8 mouse cellular contexts compared by ENCODE assay signal in the genomic region with DNA sequence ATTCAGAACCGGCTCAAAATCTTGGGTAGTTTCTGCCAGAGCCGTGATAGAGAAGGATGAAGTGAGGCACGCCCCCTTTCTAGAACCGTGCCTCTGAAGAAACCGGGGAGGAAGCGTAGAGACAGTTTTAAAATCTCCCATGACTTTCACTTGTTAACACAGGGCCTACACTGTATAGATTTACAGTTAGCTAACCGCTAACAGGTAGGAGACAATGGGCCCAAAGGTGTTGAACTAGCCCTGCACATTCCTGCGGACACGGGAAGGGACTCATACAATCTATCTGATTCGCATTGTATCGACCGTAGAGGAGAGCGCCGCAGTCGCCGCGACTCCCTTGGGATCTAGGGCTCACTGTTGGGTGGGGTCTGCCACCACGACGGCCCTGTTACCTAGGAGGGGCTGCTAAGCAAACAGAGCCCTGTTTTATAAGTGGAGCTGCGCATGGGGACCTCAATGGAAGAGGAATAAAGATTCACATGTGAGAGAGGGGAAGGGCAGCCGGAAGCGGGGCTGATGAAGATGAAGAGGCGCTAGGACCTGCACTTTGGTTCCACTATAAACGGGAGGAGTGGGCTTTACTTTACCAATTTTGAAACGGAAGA.
DNase-seq lines count a peak whose midpoint lies in the region; ATAC-seq and TF ChIP-seq lines count a peak whose summit lies in the region.

No protein-coding gene starts in this region.

- no peaks in the 10 kb centered on the region for H3K79me2 ChIP-seq in CH12.LX (replicated peaks; ENCODE audit: control insufficient read depth, extremely low read depth, insufficient read depth, poor library complexity, severe bottlenecking)

- TF ChIP-seq CTCF in CH12.LX (conservative IDR thresholded peaks at IDR 0.05 in 1 of 2, IDR thresholded peaks at IDR 0.05 in 1 of 2; ENCODE audit: low read depth in 2 of 2, low read length in 2 of 2): no peak

- peaks cover 22% of the 10 kb centered on the region for H3K4me1 ChIP-seq in heart, embryonic 12.5 days (replicated peaks)
- H3K4me1 ChIP-seq in CH12.LX (ENCODE audit: control insufficient read depth in 1 of 2, insufficient read depth in 2 of 2): peaks cover 2 to 45% of the 10 kb centered on the region in 2 experiments; a peak in 2 of 4 replicates
- H3K4me1 ChIP-seq in liver, embryonic 15.5 days (replicated peaks): peaks cover 83% of the 10 kb centered on the region

- 52% methylated on average over 25 of the region's 25 CpGs for WGBS in heart, embryonic 12.5 days
- WGBS in liver, embryonic 15.5 days (ENCODE audit: insufficient replicate concordance): 49% methylated on average over 25 of the region's 25 CpGs

- no peaks in the 10 kb centered on the region for H3K36me3 ChIP-seq in heart, embryonic 12.5 days
- H3K36me3 ChIP-seq in CH12.LX (replicated peaks in 1 of 2; ENCODE audit: control insufficient read depth in 1 of 2, insufficient read depth in 1 of 2, low read length in 1 of 2): no peaks in the 10 kb centered on the region
- H3K36me3 ChIP-seq in liver, embryonic 15.5 days (replicated peaks): no peaks in the 10 kb centered on the region

- no peak for TF ChIP-seq POLR2A in CH12.LX (IDR thresholded peaks at IDR 0.05; ENCODE audit: low read depth, low read length)

- H3K27ac ChIP-seq in heart, embryonic 12.5 days (ENCODE audit: poor library complexity, severe bottlenecking): no peak overlapping the region
- peak overlapping the region; percentile 10; the same call in 1 of the 2 replicates for H3K27ac ChIP-seq in CH12.LX (ENCODE audit: insufficient read depth, low read depth)
- peak overlapping the region; percentile 92 for H3K27ac ChIP-seq in liver, embryonic 15.5 days (replicated peaks)

- intact Hi-C loops in heart, postnatal 36 days (cut with DNase I): no loop called here

- TF ChIP-seq RAD21 in CH12.LX (IDR thresholded peaks at IDR 0.05; ENCODE audit: low read depth, low read length): no peak; the same call in 1 of the 2 replicates

- no peaks in the 10 kb centered on the region for H3K9me3 ChIP-seq in heart, embryonic 12.5 days (replicated peaks)
- H3K9me3 ChIP-seq in CH12.LX (replicated peaks; ENCODE audit: low read length): no peaks in the 10 kb centered on the region
- no peaks in the 10 kb centered on the region for H3K9me3 ChIP-seq in liver, embryonic 15.5 days (replicated peaks)

- dilution Hi-C loops in CH12.LX (cut with MboI; ENCODE audit: extremely low pct_ligation_motif_present, extremely low pct_unique_long_range_greater_than_20kb, low sequenced_read_pairs): no loop called here

- H3K4me3 ChIP-seq in heart, embryonic 12.5 days: peak overlapping the region; percentile 19; the same call in 1 of the 2 replicates
- H3K4me3 ChIP-seq in CH12.LX (replicated peaks in 1 of 3; ENCODE audit: low read depth in 2 of 3, low read length in 2 of 3, poor library complexity in 1 of 3): peak overlapping the region; percentile 21 to 63 (median 30)
- H3K4me3 ChIP-seq in liver, embryonic 15.5 days (replicated peaks): peak overlapping the region; percentile 53

- in situ Hi-C loops in CH12.LX (cut with MboI; ENCODE audit: low pct_ligation_motif_present, low pct_unique_long_range_greater_than_20kb, low sequenced_read_pairs): no loop called here

- 0 out of 2 replicates have a peak, but pooled peaks have one; percentile 55 for ATAC-seq in heart, embryonic 12.5 days (ENCODE audit: insufficient number of reproducible peaks, low FRiP score)
- ATAC-seq in erythroblast, adult 5-6 weeks (replicated peaks; ENCODE audit: low FRiP score, poor library complexity, severe bottlenecking): peak; percentile 45
- ATAC-seq in liver, embryonic 15.5 days (ENCODE audit: insufficient read depth): peak; percentile 45
- ATAC-seq in cerebellum, adult (ENCODE audit: insufficient number of reproducible peaks, low FRiP score, low TSS enrichment): no peak

- peak overlapping the region; percentile 53 for H3K4me2 ChIP-seq in heart, embryonic 12.5 days
- H3K4me2 ChIP-seq in CH12.LX (ENCODE audit: insufficient read depth, low read depth, poor library complexity, severe bottlenecking): peak overlapping the region; percentile 90
- H3K4me2 ChIP-seq in liver, embryonic 15.5 days: peak overlapping the region; percentile 83

- no peak overlapping the region for H3K9ac ChIP-seq in heart, embryonic 12.5 days
- peak overlapping the region; percentile 68 for H3K9ac ChIP-seq in CH12.LX (ENCODE audit: insufficient read depth, low read depth)
- peak overlapping the region; percentile 62 for H3K9ac ChIP-seq in liver, embryonic 15.5 days

- no peak for DNase-seq in heart, postnatal 36 days
- no peak for DNase-seq in CH12.LX (ENCODE audit: extremely low read depth)
- DNase-seq in adrenal gland, postnatal 36 days: no peak
- DNase-seq in right cerebral cortex, postnatal 4 days: no peak

- H3K27me3 ChIP-seq in heart, embryonic 12.5 days (replicated peaks): no peaks in the 10 kb centered on the region
- H3K27me3 ChIP-seq in CH12.LX (replicated peaks): peaks cover 3% of the 10 kb centered on the region
- no peaks in the 10 kb centered on the region for H3K27me3 ChIP-seq in liver, embryonic 15.5 days

- TF ChIP-seq EP300 in CH12.LX (IDR thresholded peaks at IDR 0.05; ENCODE audit: low read length): no peak

TF ChIP-seq in CH12.LX, 34 proteins besides CTCF, POLR2A, EP300 and RAD21:
- TF ChIP-seq MAFK (IDR thresholded peaks at IDR 0.05; ENCODE audit: insufficient replicate concordance, low read length) (no peak), TCF12 (IDR thresholded peaks at IDR 0.05; ENCODE audit: low read depth, low read length) (peak; percentile 34; the same call in 1 of the 2 replicates), ELF1 (IDR thresholded peaks at IDR 0.05; ENCODE audit: low read depth, low read length) (no peak), KAT2A (IDR thresholded peaks at IDR 0.05; ENCODE audit: insufficient replicate concordance, low read length) (no peak), MXI1 (IDR thresholded peaks at IDR 0.05; ENCODE audit: low read depth, low read length) (no peak; the same call in 1 of the 2 replicates), PAX5 (IDR thresholded peaks at IDR 0.05; ENCODE audit: low read length) (no peak), IRF4 (IDR thresholded peaks at IDR 0.05; ENCODE audit: low read depth, low read length) (0 out of 2 replicates have a peak, but pooled peaks have one; percentile 8), ETS1 (conservative IDR thresholded peaks at IDR 0.05; ENCODE audit: low read depth, low read length) (no peak), JUN (IDR thresholded peaks at IDR 0.05; ENCODE audit: insufficient read depth, low read depth, low read length) (no peak), NRF1 (IDR thresholded peaks at IDR 0.05; ENCODE audit: low read depth, low read length) (no peak), MAZ (IDR thresholded peaks at IDR 0.05; ENCODE audit: low read depth, low read length) (no peak), BHLHE40 (IDR thresholded peaks at IDR 0.05; ENCODE audit: low read depth, low read length) (0 out of 2 replicates have a peak, but pooled peaks have one; percentile 14), MAX (IDR thresholded peaks at IDR 0.05; ENCODE audit: low read length) (no peak), ZNF384 (IDR thresholded peaks at IDR 0.05; ENCODE audit: low read depth, low read length) (no peak), CHD2 (IDR thresholded peaks at IDR 0.05; ENCODE audit: low read length) (no peak), ZKSCAN1 (IDR thresholded peaks at IDR 0.05; ENCODE audit: borderline replicate concordance, low read depth, low read length) (no peak), E2F4 (IDR thresholded peaks at IDR 0.05; ENCODE audit: insufficient replicate concordance, low read depth, low read length) (no peak), NELFE (IDR thresholded peaks at IDR 0.05; ENCODE audit: low read depth, low read length) (peak; percentile 40; the same call in 1 of the 2 replicates), TBP (conservative IDR thresholded peaks at IDR 0.05; ENCODE audit: low read depth, low read length) (no peak)
